Mouse (Mus musculus) C2C12 (cell line): ENCODE results near the gene Wwp2.

Experiments used
- CEBPB ChIP-seq: IDR thresholded peaks from one replicate; pipeline ENCODE4 v1.6.1; 2011; ENCODE audit warnings: low read depth, mild to moderate bottlenecking, control low read depth, moderate library complexity
- CTCF ChIP-seq: IDR thresholded peaks from one replicate; pipeline ENCODE4 v1.5.1; 2011; ENCODE audit not compliant: control insufficient read depth, insufficient read depth, insufficient read length
- MAX ChIP-seq: IDR thresholded peaks from one replicate; pipeline ENCODE4 v1.6.1; 2011; ENCODE audit warnings: mild to moderate bottlenecking, control low read depth
- MYOD1 ChIP-seq: IDR thresholded peaks from one replicate; pipeline ENCODE4 v1.6.1; 2011; ENCODE audit warnings: low read depth; ENCODE audit not compliant: control insufficient read depth, insufficient read length
- MYOG ChIP-seq: IDR thresholded peaks from one replicate; pipeline ENCODE4 v1.6.1; 2011; ENCODE audit not compliant: control insufficient read depth, insufficient read length; ENCODE audit errors: extremely low read depth
- USF1 ChIP-seq: IDR thresholded peaks from one replicate; pipeline ENCODE4 v1.6.1; 2011; ENCODE audit warnings: low read depth, mild to moderate bottlenecking, control low read depth, moderate library complexity

DNA sequence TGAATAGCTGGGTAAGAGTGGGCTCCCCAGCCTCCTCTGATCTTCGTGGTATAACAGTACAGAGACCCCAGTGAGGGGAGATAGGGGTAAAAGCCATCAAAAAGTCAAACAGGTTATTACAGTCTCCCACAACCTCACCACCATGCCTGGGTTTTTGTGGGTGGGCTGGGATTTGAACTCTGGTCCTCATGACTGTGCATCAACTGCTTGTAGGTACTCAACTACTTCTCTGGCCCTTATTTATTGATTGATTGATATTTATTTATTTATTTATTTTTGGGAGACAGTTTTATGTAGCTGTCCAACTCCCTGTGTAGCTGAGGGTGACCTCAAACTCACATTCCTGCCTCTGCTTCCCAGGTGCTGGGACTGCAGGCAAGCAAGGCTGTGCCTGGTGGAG lies 161.6 kb downstream of the Wwp2 start:
- TF ChIP-seq MAX (no peak), CTCF (no peak), USF1 (no peak), MYOG (no peak), MYOD1 (no peak), CEBPB (no peak)
